Mouse (Mus musculus): ENCODE measurements around the gene Becn1. TPM values are rescaled to one million over a fixed set of nuclear protein-coding genes. Genes with fewer than 3 reads are reported as not detected.
A peak's percentile ranks its signal among the peaks of the same experiment; 100 is the strongest.

Gene Becn1
- polyA plus RNA-seq (2011; ENCODE audit: insufficient read depth, insufficient read length, low read depth, missing spikeins), result 48.2 and 53.0 TPM in 2 replicates

DNA sequence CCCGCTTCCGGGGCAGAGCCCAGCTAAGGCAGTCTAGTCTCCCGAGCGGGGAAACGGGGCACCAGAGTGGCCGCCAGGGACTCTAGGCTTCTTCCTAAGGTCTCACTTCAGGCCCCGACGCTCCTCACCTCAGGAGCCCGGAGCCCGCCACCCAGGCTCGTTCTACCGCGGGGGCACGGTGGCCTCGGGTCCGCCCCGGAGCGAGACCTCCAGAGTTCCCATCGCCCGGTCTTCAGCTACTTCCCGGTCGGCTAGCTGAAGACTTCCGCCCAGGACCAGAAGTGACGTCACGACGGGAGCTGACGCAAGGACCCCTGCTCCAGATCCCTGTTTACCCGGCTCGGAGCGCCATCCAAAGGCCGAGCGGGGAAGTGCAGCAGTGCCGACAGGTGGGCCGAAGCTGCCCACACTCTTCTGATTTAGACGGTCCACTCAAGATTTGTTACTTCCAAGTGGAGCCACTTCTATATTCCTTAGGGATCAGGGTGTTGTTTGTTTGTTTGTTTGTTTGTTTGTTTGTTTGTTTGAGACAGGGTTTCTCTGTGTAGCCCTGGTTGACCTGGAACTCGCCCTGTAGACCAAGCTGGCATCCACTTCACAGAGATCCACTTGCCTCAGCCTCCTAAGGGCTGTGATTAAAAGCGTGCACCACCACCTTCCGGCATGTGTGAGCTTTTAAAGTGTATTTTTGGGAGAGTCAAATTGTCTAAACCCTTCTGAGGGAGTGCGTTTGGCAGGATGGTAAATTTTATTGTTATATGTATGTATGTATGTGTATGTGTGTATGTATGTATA is at the start of gene Becn1:
TSS of gene Becn1 (minus strand) at position 283 of the 795 bp plus-strand sequence.
- TF ChIP-seq POLR2A (IDR thresholded peaks at IDR 0.05; ENCODE audit: insufficient read depth, low read length) (no peak), EP300 (IDR thresholded peaks at IDR 0.05; ENCODE audit: insufficient read depth, low read depth, low read length) (peak; percentile 47; the same call in 1 of the 2 replicates), CTCF (IDR thresholded peaks at IDR 0.05; ENCODE audit: low read depth, low read length) (peak; percentile 92)
- peak within 1 kb of the TSS; percentile 83 for H3K9ac ChIP-seq (ENCODE audit: low read depth, poor library complexity, severe bottlenecking)
- no peaks in the 10 kb centered on the region for H3K9me3 ChIP-seq (replicated peaks; ENCODE audit: control insufficient read depth, insufficient read depth, low read length, poor library complexity, severe bottlenecking)
- H3K4me3 ChIP-seq (ENCODE audit: low read depth, low read length), result peak within 1 kb of the TSS; percentile 79
- no peaks in the 10 kb centered on the region for H3K27me3 ChIP-seq (ENCODE audit: control insufficient read depth, insufficient read depth, low read length, poor library complexity, severe bottlenecking)
- H3K4me1 ChIP-seq (ENCODE audit: control insufficient read depth, insufficient read depth, low read length), result peaks cover 1% of the 10 kb centered on the region
- H3K36me3 ChIP-seq (ENCODE audit: control insufficient read depth, insufficient read depth, low read length, poor library complexity, severe bottlenecking), result peaks cover 12% of the 10 kb centered on the region; the same call in 1 of the 2 replicates
- H3K27ac ChIP-seq (ENCODE audit: insufficient read depth, low read length), result no peak within 1 kb of the TSS

- Histone ChIP-seq H3K4me3 (ENCODE audit: low read depth, low read length) (no peak overlapping the region), H3K4me1 (ENCODE audit: control insufficient read depth, insufficient read depth, low read length) (peaks cover 2% of the 10 kb centered on the region), H3K36me3 (ENCODE audit: control insufficient read depth, insufficient read depth, low read length, poor library complexity, severe bottlenecking) (no peaks in the 10 kb centered on the region), H3K9me3 (replicated peaks; ENCODE audit: control insufficient read depth, insufficient read depth, low read length, poor library complexity, severe bottlenecking) (no peaks in the 10 kb centered on the region), H3K27ac (ENCODE audit: insufficient read depth, low read length) (no peak overlapping the region), H3K27me3 (ENCODE audit: control insufficient read depth, insufficient read depth, low read length, poor library complexity, severe bottlenecking) (no peaks in the 10 kb centered on the region), H3K9ac (ENCODE audit: low read depth, poor library complexity, severe bottlenecking) (no peak overlapping the region)
- TF ChIP-seq EP300 (IDR thresholded peaks at IDR 0.05; ENCODE audit: insufficient read depth, low read depth, low read length), result no peak
- TF ChIP-seq POLR2A (IDR thresholded peaks at IDR 0.05; ENCODE audit: insufficient read depth, low read length), result no peak
Measured at GRCm38 (mm10) chr11:101351721-101352111, 49.6 kb upstream of the Becn1 start.

- Histone ChIP-seq H3K27ac (ENCODE audit: insufficient read depth, low read length) (no peak overlapping the region), H3K36me3 (ENCODE audit: control insufficient read depth, insufficient read depth, low read length, poor library complexity, severe bottlenecking) (no peaks in the 10 kb centered on the region), H3K27me3 (ENCODE audit: control insufficient read depth, insufficient read depth, low read length, poor library complexity, severe bottlenecking) (no peaks in the 10 kb centered on the region), H3K9me3 (replicated peaks; ENCODE audit: control insufficient read depth, insufficient read depth, low read length, poor library complexity, severe bottlenecking) (no peaks in the 10 kb centered on the region), H3K9ac (ENCODE audit: low read depth, poor library complexity, severe bottlenecking) (no peak overlapping the region), H3K4me1 (ENCODE audit: control insufficient read depth, insufficient read depth, low read length) (peaks cover 2% of the 10 kb centered on the region), H3K4me3 (ENCODE audit: low read depth, low read length) (no peak overlapping the region)
- no peak for TF ChIP-seq EP300 (IDR thresholded peaks at IDR 0.05; ENCODE audit: insufficient read depth, low read depth, low read length)
- no peak for TF ChIP-seq POLR2A (IDR thresholded peaks at IDR 0.05; ENCODE audit: insufficient read depth, low read length)
- no peak for TF ChIP-seq CTCF (IDR thresholded peaks at IDR 0.05; ENCODE audit: low read depth, low read length)
Measured at GRCm38 (mm10) chr11:101351100-101351720, 49.1 kb upstream of the Becn1 start.

- H3K36me3 ChIP-seq (ENCODE audit: control insufficient read depth, insufficient read depth, low read length, poor library complexity, severe bottlenecking), result no peaks in the 10 kb centered on the region
- H3K4me3 ChIP-seq (ENCODE audit: low read depth, low read length), result no peak overlapping the region
- no peaks in the 10 kb centered on the region for H3K9me3 ChIP-seq (replicated peaks; ENCODE audit: control insufficient read depth, insufficient read depth, low read length, poor library complexity, severe bottlenecking)
- no peaks in the 10 kb centered on the region for H3K27me3 ChIP-seq (ENCODE audit: control insufficient read depth, insufficient read depth, low read length, poor library complexity, severe bottlenecking)
- H3K4me1 ChIP-seq (ENCODE audit: control insufficient read depth, insufficient read depth, low read length), result peaks cover 2% of the 10 kb centered on the region
- no peak overlapping the region for H3K27ac ChIP-seq (ENCODE audit: insufficient read depth, low read length)
- TF ChIP-seq CTCF (IDR thresholded peaks at IDR 0.05; ENCODE audit: low read depth, low read length), result no peak
- TF ChIP-seq EP300 (IDR thresholded peaks at IDR 0.05; ENCODE audit: insufficient read depth, low read depth, low read length), result no peak
- no peak for TF ChIP-seq POLR2A (IDR thresholded peaks at IDR 0.05; ENCODE audit: insufficient read depth, low read length)
- H3K9ac ChIP-seq (ENCODE audit: low read depth, poor library complexity, severe bottlenecking), result no peak overlapping the region
Measured at GRCm38 (mm10) chr11:101349216-101349615, 47.1 kb upstream of the Becn1 start.

DNA sequence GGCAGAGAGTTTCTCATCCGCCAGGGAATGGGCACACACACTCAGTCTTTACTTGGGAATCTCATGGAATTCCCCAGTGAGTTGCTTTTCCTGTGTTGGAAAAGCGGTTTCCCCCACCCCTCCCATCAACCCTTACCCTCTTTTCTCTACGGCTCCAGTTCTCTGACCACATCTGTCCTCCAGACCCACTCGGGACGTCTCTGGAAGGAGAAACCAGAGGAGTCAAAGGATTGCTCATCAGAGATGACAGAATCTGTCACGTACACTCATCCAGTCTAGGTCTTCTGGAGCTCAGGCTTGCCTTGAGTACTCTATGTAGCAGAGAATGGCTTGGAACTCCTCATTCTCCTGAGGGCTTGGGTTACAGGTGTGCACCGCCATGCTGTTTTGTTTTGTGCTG is 46.7 kb upstream of the Becn1 start:
- Histone ChIP-seq H3K36me3 (ENCODE audit: control insufficient read depth, insufficient read depth, low read length, poor library complexity, severe bottlenecking) (no peaks in the 10 kb centered on the region), H3K4me1 (ENCODE audit: control insufficient read depth, insufficient read depth, low read length) (peaks cover 2% of the 10 kb centered on the region), H3K9ac (ENCODE audit: low read depth, poor library complexity, severe bottlenecking) (peak overlapping the region; percentile 8; the same call in 1 of the 2 replicates), H3K27me3 (ENCODE audit: control insufficient read depth, insufficient read depth, low read length, poor library complexity, severe bottlenecking) (no peaks in the 10 kb centered on the region), H3K9me3 (replicated peaks; ENCODE audit: control insufficient read depth, insufficient read depth, low read length, poor library complexity, severe bottlenecking) (no peaks in the 10 kb centered on the region), H3K27ac (ENCODE audit: insufficient read depth, low read length) (no peak overlapping the region), H3K4me3 (ENCODE audit: low read depth, low read length) (no peak overlapping the region)
- TF ChIP-seq CTCF (IDR thresholded peaks at IDR 0.05; ENCODE audit: low read depth, low read length) (no peak), EP300 (IDR thresholded peaks at IDR 0.05; ENCODE audit: insufficient read depth, low read depth, low read length) (no peak)
